Mouse (Mus musculus): Measurements from ENCODE around the gene Ppp1r9a.

The Ppp1r9a gene

DNA sequence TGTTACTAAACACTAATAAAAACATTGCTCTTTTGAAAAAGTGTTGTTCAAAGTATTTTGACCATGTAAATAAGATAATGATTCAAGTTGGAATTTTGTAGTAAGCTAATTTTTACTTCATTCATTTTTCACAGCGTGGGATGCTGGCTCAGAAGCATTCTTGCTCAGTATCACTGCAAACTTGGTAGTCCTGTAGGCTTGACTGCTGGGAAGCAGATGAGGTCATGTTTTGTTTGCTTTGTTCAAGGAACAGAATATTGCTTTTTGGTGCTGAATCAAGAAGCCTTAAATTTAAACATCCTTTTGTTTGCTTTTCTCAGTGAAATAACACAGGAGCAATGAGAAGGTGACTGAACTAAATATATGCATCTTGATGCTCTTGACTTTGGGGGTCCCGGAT is 136.6 kb downstream of the Ppp1r9a start:
- DNase-seq (ENCODE audit: inconsistent ontology term), result no peak

- DNase-seq (ENCODE audit: inconsistent ontology term), result no peak
These were observed 143.1 kb downstream of the Ppp1r9a start for GRCm38 (mm10) chr6:5045854-5046253.

GRCm38 (mm10) chr6:5048025-5048424 is 145.3 kb downstream of the Ppp1r9a start:
- DNase-seq (ENCODE audit: inconsistent ontology term), result no peak

- no peak for DNase-seq (ENCODE audit: inconsistent ontology term)
These were observed 149.6 kb downstream of the Ppp1r9a start for GRCm38 (mm10) chr6:5052309-5052708.

DNA sequence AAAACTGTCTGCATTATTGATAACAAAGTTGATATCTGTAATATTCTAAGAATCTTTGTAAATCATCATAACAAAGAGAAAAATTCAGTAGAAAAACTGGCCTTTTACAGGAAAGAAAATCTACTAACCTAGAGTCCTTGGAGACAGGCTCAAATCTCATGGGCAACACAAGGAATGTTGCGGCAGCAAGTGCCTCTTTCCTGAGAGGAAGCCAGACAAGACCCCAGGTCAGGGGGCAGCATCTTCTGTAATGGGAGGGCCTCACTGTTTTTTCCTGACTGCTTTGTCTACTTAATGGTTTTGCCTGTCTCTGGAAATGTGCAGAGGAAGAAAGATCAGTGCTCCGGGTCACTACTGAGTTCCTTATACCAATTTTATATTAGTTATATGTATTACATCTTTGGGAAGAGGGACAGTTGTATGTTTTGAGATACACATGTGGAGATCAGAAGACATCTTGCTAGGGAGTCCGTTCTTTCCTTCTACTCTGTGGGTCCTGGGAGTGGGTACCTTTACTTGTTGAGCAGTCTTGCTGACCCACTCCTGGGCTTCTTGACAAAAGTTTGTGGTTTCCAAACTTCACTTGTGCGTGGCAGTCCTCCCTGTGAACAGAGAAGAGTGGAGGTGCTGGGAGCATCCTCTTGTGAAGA is 151.9 kb downstream of the Ppp1r9a start:
- DNase-seq (ENCODE audit: inconsistent ontology term), result no peak

- DNase-seq (ENCODE audit: inconsistent ontology term), result no peak
These were observed 172.0 kb downstream of the Ppp1r9a start for GRCm38 (mm10) chr6:5074736-5075135.

DNA sequence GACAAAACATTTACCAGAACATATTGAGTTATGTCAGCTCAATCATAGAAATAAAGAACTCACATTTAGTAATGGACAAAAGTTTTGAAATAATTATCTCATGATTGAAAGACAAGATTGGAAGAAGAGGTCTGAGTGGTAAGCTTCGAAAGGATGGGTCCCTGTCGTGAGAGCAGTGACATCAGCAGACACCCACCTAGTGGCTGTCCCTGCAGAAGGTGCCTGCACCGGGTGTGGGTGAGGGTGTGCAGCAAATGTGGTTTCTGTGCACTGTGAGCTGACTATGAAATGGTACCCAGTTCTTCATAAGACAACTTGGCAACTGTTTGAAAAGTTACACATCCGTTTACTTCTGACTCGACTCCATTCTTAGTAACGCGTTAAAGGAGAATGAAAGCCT is 173.0 kb downstream of the Ppp1r9a start:
- no peak for DNase-seq (ENCODE audit: inconsistent ontology term)

GRCm38 (mm10) chr6:5078009-5078408 is 175.3 kb downstream of the Ppp1r9a start:
- no peak for DNase-seq (ENCODE audit: inconsistent ontology term)

GRCm38 (mm10) chr6:5079108-5079507 is 176.4 kb downstream of the Ppp1r9a start:
- DNase-seq (ENCODE audit: inconsistent ontology term), result no peak

DNA sequence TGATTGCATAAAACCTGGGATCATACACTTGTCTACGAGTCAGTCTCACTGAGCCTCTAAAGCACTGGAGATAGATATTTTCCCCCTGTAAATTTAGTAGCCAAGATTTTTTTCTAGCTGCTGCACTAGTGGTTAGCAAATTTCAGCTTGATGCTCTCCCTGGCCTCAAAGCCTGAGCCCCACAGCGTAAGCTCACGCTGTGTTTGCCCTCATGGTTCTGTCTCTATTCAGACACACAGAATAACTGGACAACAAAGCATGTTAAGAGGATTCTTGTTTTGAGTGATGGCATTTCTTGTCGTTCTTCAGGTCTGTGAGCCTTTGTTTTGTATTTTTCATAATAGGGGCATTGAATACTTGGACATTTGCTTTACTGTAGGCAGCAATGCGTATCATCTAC is 177.4 kb downstream of the Ppp1r9a start:
- peak; percentile 13 for DNase-seq (ENCODE audit: inconsistent ontology term)

DNA sequence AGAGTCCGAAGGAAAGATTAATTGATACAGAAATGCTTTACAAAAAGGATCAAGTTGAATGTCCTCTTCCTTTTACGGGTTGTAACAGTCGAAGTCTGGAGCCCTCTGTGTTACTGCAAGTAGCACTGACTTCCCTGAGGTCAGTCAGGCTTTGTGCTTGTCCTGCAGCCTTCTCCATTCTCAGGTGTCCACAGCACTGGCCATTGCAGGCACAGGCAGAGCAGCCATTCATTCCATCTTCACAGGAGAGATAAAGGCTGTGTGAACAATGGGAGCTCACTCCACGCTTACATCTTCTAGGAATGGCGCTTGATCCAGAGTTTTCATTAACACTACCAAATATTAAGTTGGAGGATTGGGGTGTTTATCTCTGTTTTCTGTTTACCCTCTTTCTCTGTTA is 177.8 kb downstream of the Ppp1r9a start:
- DNase-seq (ENCODE audit: inconsistent ontology term), result no peak

GRCm38 (mm10) chr6:5081099-5081498 is 178.4 kb downstream of the Ppp1r9a start:
- no peak for DNase-seq (ENCODE audit: inconsistent ontology term)

DNA sequence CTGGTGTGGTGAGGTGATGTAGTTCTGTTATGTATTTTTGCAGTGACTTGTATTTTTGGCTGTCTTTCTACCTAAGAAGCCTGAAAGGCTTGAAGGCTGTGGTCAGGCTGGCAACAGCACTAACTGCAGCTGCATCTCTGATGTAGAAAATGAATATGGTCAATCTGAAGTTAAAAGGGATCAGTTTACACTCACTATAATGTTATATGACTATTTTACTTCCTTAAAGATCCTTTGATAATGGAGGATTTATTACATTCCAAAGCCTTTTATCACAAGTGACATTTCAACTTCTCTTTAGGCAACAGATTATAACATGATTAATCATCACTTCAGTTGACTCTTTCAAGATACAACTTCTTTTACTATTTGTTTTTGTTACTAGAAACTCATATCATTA is 179.4 kb downstream of the Ppp1r9a start:
- DNase-seq (ENCODE audit: inconsistent ontology term), result peak; percentile 7

DNA sequence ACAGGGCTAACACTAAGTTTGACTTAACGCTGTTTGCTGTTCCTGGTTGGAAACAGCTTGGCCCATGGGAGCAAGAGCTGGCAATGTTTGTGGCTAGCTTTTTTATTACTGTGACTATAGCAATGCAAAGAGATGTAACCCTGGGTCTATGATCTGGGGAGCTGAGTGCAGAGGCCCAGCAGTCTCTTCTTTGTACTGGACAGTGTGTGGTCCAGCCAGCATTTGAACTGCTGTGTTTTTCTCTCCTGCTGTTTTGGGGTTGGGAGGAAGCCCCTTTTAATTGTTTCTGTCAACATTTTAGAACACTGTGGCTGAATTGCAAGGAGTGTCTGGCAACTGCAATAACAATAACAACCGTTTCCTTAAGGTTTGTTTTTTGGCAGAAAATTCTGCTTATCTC is 180.0 kb downstream of the Ppp1r9a start:
- DNase-seq (ENCODE audit: inconsistent ontology term), result no peak

DNA sequence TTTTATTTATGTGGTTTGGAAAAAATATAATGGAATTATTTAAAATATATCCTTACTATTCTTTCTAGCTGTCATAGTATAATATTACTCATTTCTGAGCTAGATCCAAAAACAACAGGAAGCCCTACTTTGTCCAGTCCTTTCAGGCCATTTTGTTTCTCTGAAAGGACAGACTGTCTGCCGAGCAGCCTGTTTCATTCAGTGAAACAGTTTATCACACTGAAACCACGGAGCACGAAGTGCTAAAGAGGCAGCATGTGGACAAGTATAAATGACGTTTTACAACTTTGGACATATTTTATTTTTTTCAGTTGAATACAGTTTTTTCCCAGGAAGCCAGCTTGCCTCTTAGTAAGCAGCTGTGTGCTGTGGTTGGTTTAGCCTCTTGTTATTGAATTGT is 181.2 kb downstream of the Ppp1r9a start:
- no peak for DNase-seq (ENCODE audit: inconsistent ontology term)

DNA sequence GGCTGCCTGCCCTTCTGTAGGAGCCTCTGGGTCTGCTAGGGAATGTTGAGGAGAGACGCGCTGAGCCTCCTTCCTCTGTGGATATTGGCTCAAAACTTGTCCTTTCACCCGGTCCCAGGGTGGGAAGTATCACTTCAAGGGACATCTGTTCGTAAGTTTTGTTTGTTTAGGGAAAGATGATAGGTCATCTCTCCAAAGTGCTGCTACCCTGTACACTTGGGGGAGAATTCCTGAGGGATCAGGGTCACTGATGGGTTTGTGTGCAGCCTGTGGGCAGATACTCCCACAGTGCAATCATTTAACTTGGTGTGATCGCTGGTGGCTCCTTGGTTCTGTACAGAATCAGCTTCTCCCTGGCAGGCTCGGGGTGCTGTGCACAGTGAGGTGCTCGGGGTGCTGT is 189.2 kb downstream of the Ppp1r9a start:
- no peak for DNase-seq (ENCODE audit: inconsistent ontology term)

DNA sequence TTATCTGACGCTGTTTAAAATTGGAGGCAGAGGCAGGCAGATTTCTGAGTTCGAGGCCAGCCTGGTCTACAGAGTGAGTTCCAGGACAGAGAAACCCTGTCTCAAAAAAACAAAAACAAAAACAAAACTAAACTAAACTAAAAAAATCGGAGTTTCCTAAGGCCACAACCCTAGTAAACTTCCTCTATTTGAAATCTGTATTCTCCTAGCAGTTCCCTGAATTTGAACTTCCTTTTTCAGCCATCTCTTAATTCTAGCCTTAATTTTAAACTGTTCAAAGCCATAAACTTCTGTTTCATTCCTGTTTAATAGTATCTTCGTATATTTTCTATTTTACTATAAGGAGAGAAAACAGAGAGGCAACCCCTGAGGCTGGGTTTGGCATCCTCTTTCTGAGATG is 190.1 kb downstream of the Ppp1r9a start:
- DNase-seq (ENCODE audit: inconsistent ontology term), result no peak

DNA sequence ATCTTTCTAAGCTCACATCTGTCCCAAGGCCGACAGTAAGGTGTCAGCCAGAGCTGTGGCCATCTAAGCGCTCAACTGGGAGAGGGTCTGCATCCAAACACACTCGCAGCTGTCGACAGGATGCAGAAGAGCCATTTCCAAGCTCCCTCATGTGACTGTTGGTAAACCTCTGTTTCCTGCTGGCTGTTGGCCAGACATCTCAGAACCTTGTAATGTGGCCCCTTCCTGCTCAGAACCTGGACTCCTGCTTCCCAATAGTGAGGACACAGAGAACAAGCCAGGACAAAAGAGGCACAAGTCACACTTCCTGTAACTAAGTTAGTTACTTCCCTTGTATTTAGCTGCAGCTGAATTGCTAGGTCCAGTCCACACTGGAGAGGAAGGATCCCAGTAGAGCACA is 190.8 kb downstream of the Ppp1r9a start:
- DNase-seq (ENCODE audit: inconsistent ontology term), result no peak

- no peak for DNase-seq (ENCODE audit: inconsistent ontology term)
These were observed 192.8 kb downstream of the Ppp1r9a start for GRCm38 (mm10) chr6:5095365-5095973.

DNA sequence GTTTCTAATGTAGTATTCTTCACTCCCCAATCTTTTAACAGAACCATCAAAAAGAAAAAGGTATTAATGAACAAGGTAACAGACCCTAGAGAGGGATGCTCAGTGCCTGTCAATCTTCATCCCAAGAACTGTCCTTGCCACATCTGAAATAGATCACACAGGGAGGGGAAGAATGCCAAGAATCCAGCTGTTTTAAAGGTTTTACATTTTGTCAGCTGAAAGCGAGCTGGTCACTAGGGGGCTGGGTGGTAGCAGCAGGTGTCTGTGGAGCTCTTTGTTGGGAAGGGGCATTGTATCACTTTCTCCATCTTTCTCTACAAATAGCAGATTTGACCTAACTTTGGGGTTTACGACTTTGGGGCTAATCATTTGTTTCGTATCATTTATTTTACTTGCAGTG is 194.6 kb downstream of the Ppp1r9a start:
- no peak for DNase-seq (ENCODE audit: inconsistent ontology term)

- DNase-seq (ENCODE audit: inconsistent ontology term), result no peak
These were observed 196.6 kb downstream of the Ppp1r9a start for GRCm38 (mm10) chr6:5099282-5099681.

DNA sequence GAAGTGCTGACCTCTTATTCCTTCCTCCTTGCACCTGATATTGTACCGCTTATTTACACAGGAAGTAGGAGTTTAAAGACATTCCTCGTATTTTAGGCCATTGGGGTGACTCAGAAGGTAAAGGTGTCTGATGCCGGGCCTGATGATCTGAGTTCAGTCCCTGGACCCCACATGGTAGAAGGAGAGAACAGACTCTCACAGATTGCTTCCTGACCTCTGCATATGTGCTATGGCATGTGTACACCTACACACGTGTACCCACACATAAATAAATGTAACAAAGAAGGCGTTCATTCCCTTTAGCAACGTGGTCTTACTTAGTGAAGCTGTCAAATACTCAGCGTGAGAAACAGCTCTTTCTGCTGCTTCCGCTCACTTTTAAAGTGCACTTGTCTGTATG is 197.1 kb downstream of the Ppp1r9a start:
- no peak for DNase-seq (ENCODE audit: inconsistent ontology term)

DNA sequence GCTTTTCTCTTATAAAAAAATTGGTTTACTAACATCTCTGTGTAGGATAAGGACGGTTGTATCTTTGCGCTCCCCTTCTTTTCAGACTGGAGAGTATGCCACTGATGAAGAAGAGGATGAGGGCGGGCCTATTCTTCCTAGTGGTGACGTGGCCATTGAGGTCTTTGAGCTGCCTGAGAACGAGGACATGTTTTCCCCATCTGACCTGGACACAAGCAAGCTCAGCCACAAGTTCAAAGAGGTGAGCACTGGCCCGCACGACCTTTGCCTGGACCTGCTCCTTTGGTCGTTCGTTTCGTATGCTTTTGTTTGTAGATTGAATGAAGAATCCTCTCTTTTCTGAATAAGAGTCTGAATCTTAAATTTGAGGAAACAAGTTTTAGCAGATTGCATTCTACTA is 197.6 kb downstream of the Ppp1r9a start:
- DNase-seq (ENCODE audit: inconsistent ontology term), result no peak

GRCm38 (mm10) chr6:5102741-5103140 is 200.0 kb downstream of the Ppp1r9a start:
- DNase-seq (ENCODE audit: inconsistent ontology term), result no peak
